Mouse (Mus musculus) stomach, embryonic 15.5 days (tissue): Measurements from ENCODE around the gene Armc12. TPM values are rescaled to one million over a fixed set of nuclear protein-coding genes. Genes with fewer than 3 reads are reported as not detected.

Experiments used
- ATAC-seq: fragments of 200-750 bp; cut with Nextera tagmentation; 2 replicates; pipeline ENCODE4 v1.8.0; 2017; ENCODE audit warnings: low read depth, moderate number of reproducible peaks, moderate TSS enrichment; ENCODE audit not compliant: insufficient read depth, low FRiP score
- H3K27ac ChIP-seq: fragments of 300-500 bp; sonication (generic); 2 replicates; pipeline ENCODE4 v1.5.1; 2015; ENCODE audit warnings: mild to moderate bottlenecking, inconsistent platforms
- H3K27me3 ChIP-seq: fragments of 300-500 bp; sonication (generic); replicated peaks from 2 replicates; pipeline ENCODE4 v1.6.1; 2015; ENCODE audit warnings: inconsistent platforms
- H3K36me3 ChIP-seq: fragments of 300-500 bp; sonication (generic); 2 replicates; pipeline ENCODE4 v1.6.1; 2015; ENCODE audit warnings: inconsistent platforms
- H3K4me1 ChIP-seq: fragments of 300-500 bp; sonication (generic); 2 replicates; pipeline ENCODE4 v1.6.1; 2015; ENCODE audit warnings: inconsistent platforms
- H3K4me2 ChIP-seq: fragments of 300-500 bp; sonication (generic); 2 replicates; pipeline ENCODE4 v1.6.1; 2015; ENCODE audit warnings: mild to moderate bottlenecking, inconsistent platforms
- H3K4me3 ChIP-seq: fragments of 300-500 bp; sonication (generic); replicated peaks from 2 replicates; pipeline ENCODE4 v1.5.1; 2015; ENCODE audit warnings: inconsistent platforms
- H3K9ac ChIP-seq: fragments of 300-500 bp; sonication (generic); 2 replicates; pipeline ENCODE4 v1.6.1; 2015; ENCODE audit warnings: inconsistent platforms
- H3K9me3 ChIP-seq: fragments of 300-500 bp; sonication (generic); 2 replicates; pipeline ENCODE4 v1.6.1; 2016; ENCODE audit warnings: inconsistent platforms
- WGBS: fragments of 180-500 bp; shearing (Covaris S2); methylation state at CpG from one replicate; pipeline ENCODE4 v1.1.7; 2015; 5-methylcytosine and 5-hydroxymethylcytosine counted together
- polyA plus RNA-seq: library from polyadenylated mRNA; unstranded; fragments of >200 nt; fragmentation: Nextera tagmentation; extraction: Ambion mirVana; gene quantifications from 2 replicates; pipeline ENCODE4 v1.2.1, GENCODE M21; 2015

The Armc12 gene
- polyA plus RNA-seq, 1 experiment from 2014 or later = not detected

- no peak overlapping the region for H3K9ac ChIP-seq
- no peaks in the 10 kb centered on the region for H3K9me3 ChIP-seq
- no peak overlapping the region for H3K4me3 ChIP-seq
- peak; percentile 20; the same call in 1 of the 2 replicates for ATAC-seq
- H3K27me3 ChIP-seq = no peaks in the 10 kb centered on the region
- H3K27ac ChIP-seq = no peak overlapping the region
- WGBS = 65% methylated on average over 10 of the region's 10 CpGs
- peaks cover 42% of the 10 kb centered on the region for H3K4me1 ChIP-seq
- no peaks in the 10 kb centered on the region for H3K36me3 ChIP-seq
- H3K4me2 ChIP-seq = no peak overlapping the region
Measured at GRCm38 (mm10) chr17:28515431-28516341, 14.9 kb upstream of the Armc12 start.

GRCm38 (mm10) chr17:28516881-28517280 is 13.7 kb upstream of the Armc12 start:
- H3K4me1 ChIP-seq = peaks cover 35% of the 10 kb centered on the region
- H3K27ac ChIP-seq = peak overlapping the region; percentile 91
- no peaks in the 10 kb centered on the region for H3K27me3 ChIP-seq
- H3K9ac ChIP-seq = no peak overlapping the region
- H3K9me3 ChIP-seq = no peaks in the 10 kb centered on the region
- H3K4me3 ChIP-seq = peak overlapping the region; percentile 39; the same call in 1 of the 2 replicates
- H3K36me3 ChIP-seq = no peaks in the 10 kb centered on the region
- 68% methylated on average over 4 of the region's 4 CpGs for WGBS
- ATAC-seq = no peak
- peak overlapping the region; percentile 86 for H3K4me2 ChIP-seq

GRCm38 (mm10) chr17:28517441-28517955 is 13.1 kb upstream of the Armc12 start, which contains the start of gene Fkbp5:
Gene Fkbp5 (minus strand): TSS chr17:28517527.
- Histone ChIP-seq H3K36me3 (no peaks in the 10 kb centered on the region), H3K4me3 (peak within 1 kb of the TSS; percentile 39), H3K4me1 (peaks cover 35% of the 10 kb centered on the region), H3K9ac (peak within 1 kb of the TSS; percentile 29; the same call in 1 of the 2 replicates), H3K27ac (peak within 1 kb of the TSS; percentile 91), H3K27me3 (no peaks in the 10 kb centered on the region), H3K4me2 (peak within 1 kb of the TSS; percentile 86), H3K9me3 (no peaks in the 10 kb centered on the region)
- WGBS = 3% methylated on average over 16 of the region's 16 CpGs
- ATAC-seq = peak; percentile 46

GRCm38 (mm10) chr17:28517956-28518614 is 12.5 kb upstream of the Armc12 start:
- WGBS = under 1% methylated on average over 41 of the region's 46 CpGs
- peaks cover 33% of the 10 kb centered on the region for H3K4me1 ChIP-seq
- H3K4me2 ChIP-seq = peak overlapping the region; percentile 86

GRCm38 (mm10) chr17:28518615-28519071 is 12.0 kb upstream of the Armc12 start:
- no peak overlapping the region for H3K9ac ChIP-seq
- no peaks in the 10 kb centered on the region for H3K9me3 ChIP-seq
- no peaks in the 10 kb centered on the region for H3K27me3 ChIP-seq
- no peak for ATAC-seq
- WGBS = 28% methylated on average over 8 of the region's 8 CpGs
- peak overlapping the region; percentile 86 for H3K4me2 ChIP-seq
- peak overlapping the region; percentile 91 for H3K27ac ChIP-seq
- peaks cover 39% of the 10 kb centered on the region for H3K4me1 ChIP-seq
- H3K36me3 ChIP-seq = no peaks in the 10 kb centered on the region
- H3K4me3 ChIP-seq = peak overlapping the region; percentile 39

More at GRCm38 (mm10) chr17:28517956-28518614, 12.5 kb upstream of the Armc12 start:
- Histone ChIP-seq H3K36me3 (no peaks in the 10 kb centered on the region), H3K27me3 (no peaks in the 10 kb centered on the region), H3K4me3 (peak overlapping the region; percentile 39), H3K27ac (peak overlapping the region; percentile 91), H3K9me3 (no peaks in the 10 kb centered on the region), H3K9ac (peak overlapping the region; percentile 29; the same call in 1 of the 2 replicates)
- peak; percentile 67 for ATAC-seq

GRCm38 (mm10) chr17:28519827-28520226 is 10.8 kb upstream of the Armc12 start:
- ATAC-seq = no peak
- WGBS = 87% methylated on average over 3 of the region's 3 CpGs
- peaks cover 47% of the 10 kb centered on the region for H3K4me1 ChIP-seq
- H3K9ac ChIP-seq = no peak overlapping the region
- no peaks in the 10 kb centered on the region for H3K27me3 ChIP-seq
- H3K36me3 ChIP-seq = no peaks in the 10 kb centered on the region
- H3K4me2 ChIP-seq = no peak overlapping the region
- no peaks in the 10 kb centered on the region for H3K9me3 ChIP-seq
- H3K27ac ChIP-seq = no peak overlapping the region
- H3K4me3 ChIP-seq = no peak overlapping the region

- Histone ChIP-seq H3K27me3 (no peaks in the 10 kb centered on the region), H3K9ac (no peak overlapping the region), H3K4me1 (peaks cover 45% of the 10 kb centered on the region), H3K4me3 (no peak overlapping the region), H3K36me3 (no peaks in the 10 kb centered on the region), H3K4me2 (no peak overlapping the region), H3K9me3 (no peaks in the 10 kb centered on the region), H3K27ac (no peak overlapping the region)
- no peak for ATAC-seq
- WGBS = 72% methylated on average over 4 of the region's 4 CpGs
Measured at GRCm38 (mm10) chr17:28520561-28520960, 10.0 kb upstream of the Armc12 start.

GRCm38 (mm10) chr17:28521071-28521726 is 9.4 kb upstream of the Armc12 start:
- Histone ChIP-seq H3K27me3 (no peaks in the 10 kb centered on the region), H3K4me2 (no peak overlapping the region), H3K27ac (no peak overlapping the region), H3K9ac (no peak overlapping the region), H3K36me3 (no peaks in the 10 kb centered on the region), H3K9me3 (no peaks in the 10 kb centered on the region), H3K4me1 (peaks cover 40% of the 10 kb centered on the region), H3K4me3 (no peak overlapping the region)
- no peak for ATAC-seq
- WGBS = 53% methylated on average over 5 of the region's 5 CpGs

- WGBS = 38% methylated on average over 6 of the region's 6 CpGs
- ATAC-seq = no peak
- H3K4me3 ChIP-seq = peak overlapping the region; percentile 62
- no peak overlapping the region for H3K9ac ChIP-seq
- peak overlapping the region; percentile 18; the same call in 1 of the 2 replicates for H3K27ac ChIP-seq
- no peaks in the 10 kb centered on the region for H3K9me3 ChIP-seq
- H3K36me3 ChIP-seq = no peaks in the 10 kb centered on the region
- peak overlapping the region; percentile 96 for H3K4me2 ChIP-seq
- no peaks in the 10 kb centered on the region for H3K27me3 ChIP-seq
- H3K4me1 ChIP-seq = peaks cover 38% of the 10 kb centered on the region
Measured at GRCm38 (mm10) chr17:28521920-28522319, 8.7 kb upstream of the Armc12 start.

- WGBS = under 1% methylated on average over 49 of the region's 66 CpGs
- H3K36me3 ChIP-seq = no peaks in the 10 kb centered on the region
- H3K4me3 ChIP-seq = peak overlapping the region; percentile 62
- H3K27ac ChIP-seq = peak overlapping the region; percentile 89
- H3K4me1 ChIP-seq = peaks cover 38% of the 10 kb centered on the region
- ATAC-seq = peak; percentile 75
- H3K9me3 ChIP-seq = no peaks in the 10 kb centered on the region
- peak overlapping the region; percentile 29; the same call in 1 of the 2 replicates for H3K9ac ChIP-seq
- H3K4me2 ChIP-seq = peak overlapping the region; percentile 96
- no peaks in the 10 kb centered on the region for H3K27me3 ChIP-seq
Measured at GRCm38 (mm10) chr17:28522623-28523354, 7.8 kb upstream of the Armc12 start.
